Mouse (Mus musculus) lung, adult 2 months (tissue): ENCODE data around the gene Akr1b10.

Experiments
- CTCF ChIP-seq: fragments of 200-500 bp; IDR thresholded peaks from 2 replicates; pipeline ENCODE4 v1.5.1; 2011; ENCODE audit warnings: mild to moderate bottlenecking, low read length, control low read depth; ENCODE audit not compliant: insufficient read depth
- POLR2A ChIP-seq: fragments of 200-500 bp; IDR thresholded peaks from 2 replicates; pipeline ENCODE4 v1.6.1; 2011; ENCODE audit warnings: low read depth, mild to moderate bottlenecking, control low read depth, low read length, borderline replicate concordance; ENCODE audit errors: extremely low read depth

DNA sequence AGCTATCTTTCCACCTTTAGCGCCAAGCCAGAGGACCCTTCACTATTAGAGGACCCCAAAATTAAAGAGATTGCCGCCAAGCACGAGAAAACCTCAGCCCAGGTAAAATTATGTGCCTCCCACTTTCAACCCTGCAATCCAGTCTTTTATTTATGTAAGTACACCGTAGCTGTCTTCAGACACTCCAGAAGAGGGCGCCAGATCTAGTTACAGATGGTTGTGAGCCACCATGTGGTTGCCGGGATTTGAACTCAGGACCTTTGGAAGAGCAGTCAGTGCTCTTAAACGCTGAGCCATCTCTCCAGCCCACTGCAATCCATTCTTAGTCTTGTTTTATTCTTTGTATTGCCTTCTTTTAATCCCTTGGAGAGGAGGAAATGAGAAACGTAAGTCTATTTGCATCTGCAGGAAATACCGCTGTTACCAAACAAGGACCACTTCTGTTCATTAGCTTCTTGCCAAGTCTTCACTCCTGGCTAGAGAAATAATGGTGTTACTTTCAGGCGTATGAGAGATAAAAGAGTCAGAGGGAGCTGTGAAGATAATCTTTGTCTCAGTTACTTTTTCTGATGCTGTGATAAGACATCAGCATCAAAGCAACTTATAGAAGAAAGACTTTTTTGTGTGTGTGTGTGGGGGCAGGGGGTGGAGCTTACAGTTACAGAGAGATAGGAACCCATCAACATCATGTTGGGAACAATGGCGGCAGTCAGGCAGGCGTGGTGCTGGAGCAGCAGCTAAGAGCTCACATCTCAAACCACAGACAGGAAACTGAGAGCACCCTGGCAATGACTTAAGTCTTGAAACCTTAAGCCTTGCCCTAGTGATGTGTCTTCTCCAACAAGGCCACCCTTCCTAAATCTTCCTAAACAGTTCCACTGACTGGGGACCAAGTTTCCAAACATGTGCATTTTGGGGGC is 19.5 kb upstream of the Akr1b10 start:
- no peak for TF ChIP-seq CTCF
- no peak for TF ChIP-seq POLR2A
